Mouse (Mus musculus): ENCODE results near the gene Lmo3. TPM values are rescaled to one million over a fixed set of nuclear protein-coding genes. Genes with fewer than 3 reads are reported as not detected.

The Lmo3 gene
- total RNA-seq, 2 experiments from 2014 or later = 0.16 TPM; not detected in 1

- DNase-seq (ENCODE audit: low spot score) = no peak
Measured at GRCm38 (mm10) chr6:138323325-138323724, 258.4 kb downstream of the Lmo3 start.

- no peak for DNase-seq (ENCODE audit: low spot score)
Measured at GRCm38 (mm10) chr6:138320190-138320737, 261.5 kb downstream of the Lmo3 start.

Other genes with a start within 250 kb of the Lmo3 start
- gene Igbp1b, start 76.6 kb upstream of the Lmo3 start, total RNA-seq (2021) = not detected